Mouse (Mus musculus) liver, adult 10 weeks (tissue): ENCODE measurements around the gene Olfr775. TPM values are rescaled to one million over a fixed set of nuclear protein-coding genes. Genes with fewer than 3 reads are reported as not detected.

ENCODE experiments used
- polyA plus RNA-seq: library from polyadenylated mRNA; stranded (reverse); fragments of 350-450 nt; fragmentation: Illumina TruSeq; extraction: RNeasy Lipid Tissue Mini Kit (QIAGEN cat#74804); gene quantifications from one replicate; pipeline ENCODE4 v1.2.3, GENCODE M21; 2014; ENCODE audit warnings: low read depth, low replicate concordance

Gene Olfr775
- not detected for polyA plus RNA-seq

DNA sequence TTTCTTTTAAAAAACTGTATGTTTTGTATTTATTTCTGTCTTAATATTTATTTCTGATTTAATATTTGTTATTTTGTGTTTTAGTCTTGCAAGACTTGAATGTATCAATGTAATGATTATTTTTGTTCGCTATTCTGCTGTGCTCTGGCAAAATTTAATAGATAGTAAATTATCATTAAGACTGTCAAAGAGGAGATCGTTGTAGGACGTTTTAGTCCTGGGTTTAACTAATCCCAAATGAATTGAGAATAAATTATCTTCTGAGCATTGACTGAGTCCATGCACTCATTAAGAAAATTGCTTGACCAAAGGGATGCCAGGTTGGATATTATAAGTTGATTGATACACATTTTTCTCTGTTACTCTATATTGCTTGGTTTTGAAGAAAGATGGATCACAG is at the start of gene Olfr775:
Gene Olfr775, plus strand, starts transcription at position 301 of the 400 bp plus-strand sequence.

DNA sequence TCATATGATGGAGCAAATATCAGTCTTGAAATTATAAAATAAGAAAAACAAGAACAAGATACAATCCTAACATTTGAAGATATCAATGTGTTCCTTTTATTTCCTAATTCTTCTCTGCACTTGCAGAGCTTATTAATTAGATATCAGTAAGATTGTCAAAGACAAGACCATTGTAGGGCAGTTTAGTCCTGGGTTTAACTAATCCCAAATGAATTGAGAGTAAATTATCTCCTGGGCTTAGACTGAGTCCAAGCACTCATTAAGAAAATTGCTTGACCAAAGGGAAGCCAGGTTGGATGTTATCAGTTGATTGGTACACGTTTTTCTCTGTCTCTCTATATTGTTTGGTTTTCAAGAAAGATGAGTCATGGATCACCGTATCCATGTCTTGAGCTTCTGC is 12.3 kb upstream of the Olfr775 start, which contains the start of gene Olfr774:
Gene Olfr774, plus strand, starts transcription at position 301 of the 400 bp plus-strand sequence.

DNA sequence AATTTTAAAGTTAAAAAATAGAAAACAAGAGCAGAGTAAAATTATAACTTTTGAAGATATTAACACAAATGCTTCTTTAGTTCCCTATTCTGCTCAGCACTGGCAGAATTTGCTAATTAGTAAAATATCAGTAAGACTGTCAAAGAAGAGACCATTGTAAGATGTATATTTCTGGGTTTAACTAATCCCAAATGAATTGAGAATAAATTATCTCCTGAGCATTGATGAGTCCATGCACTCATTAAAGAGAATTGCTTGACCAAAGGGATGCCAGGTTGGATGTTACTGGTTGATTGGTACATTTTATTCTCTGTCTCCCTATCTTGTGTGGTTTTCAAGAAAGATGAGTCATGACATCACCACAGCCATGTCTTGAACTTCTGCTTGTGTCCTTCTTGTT is 10.6 kb downstream of the Olfr775 start, which contains the start of gene Olfr776:
Gene Olfr776, plus strand, starts transcription at position 301 of the 400 bp plus-strand sequence.

GRCm38 (mm10) chr10:129271081-129271535 is 22.9 kb downstream of the Olfr775 start, which contains the start of gene Olfr777:
TSS of gene Olfr777 (minus strand) at chr10:129271485.

Other genes starting within 250 kb of the Olfr775 start
- not detected for gene Olfr763, start 237.6 kb upstream of the Olfr775 start, polyA plus RNA-seq
- gene Olfr764-ps1, start 208.5 kb upstream of the Olfr775 start, polyA plus RNA-seq: not detected
- gene Olfr765, start 198.4 kb upstream of the Olfr775 start, polyA plus RNA-seq: not detected
- not detected for gene Olfr766-ps1, start 179.4 kb upstream of the Olfr775 start, polyA plus RNA-seq
- not detected for gene Olfr767, start 165.5 kb upstream of the Olfr775 start, polyA plus RNA-seq
- gene Olfr768, start 149.0 kb upstream of the Olfr775 start, polyA plus RNA-seq: not detected
- gene Olfr769, start 130.6 kb upstream of the Olfr775 start, polyA plus RNA-seq: not detected
- not detected for gene Olfr770, start 109.4 kb upstream of the Olfr775 start, polyA plus RNA-seq
- not detected for gene Olfr771, start 83.7 kb upstream of the Olfr775 start, polyA plus RNA-seq
- gene Olfr772, start 70.5 kb upstream of the Olfr775 start, polyA plus RNA-seq: not detected
- gene Olfr773, start 61.0 kb upstream of the Olfr775 start, polyA plus RNA-seq: not detected
- gene Olfr774, start 12.2 kb upstream of the Olfr775 start, polyA plus RNA-seq: not detected
- gene Olfr776, start 10.7 kb downstream of the Olfr775 start, polyA plus RNA-seq: not detected
- gene Olfr777, start 23.1 kb downstream of the Olfr775 start, polyA plus RNA-seq: not detected
- gene Olfr780, start 69.7 kb downstream of the Olfr775 start, polyA plus RNA-seq: not detected
- gene Olfr781, start 80.4 kb downstream of the Olfr775 start, polyA plus RNA-seq: not detected
- gene Olfr782, start 100.4 kb downstream of the Olfr775 start, polyA plus RNA-seq: not detected
- not detected for gene Olfr784, start 135.7 kb downstream of the Olfr775 start, polyA plus RNA-seq
- not detected for gene Olfr785, start 157.0 kb downstream of the Olfr775 start, polyA plus RNA-seq
- not detected for gene Olfr786, start 178.9 kb downstream of the Olfr775 start, polyA plus RNA-seq
- gene Olfr787, start 213.4 kb downstream of the Olfr775 start, polyA plus RNA-seq: not detected
- not detected for gene Olfr788, start 222.6 kb downstream of the Olfr775 start, polyA plus RNA-seq
- not detected for gene Olfr789, start 236.3 kb downstream of the Olfr775 start, polyA plus RNA-seq